Mouse (Mus musculus) neural tube, embryonic 11.5 days (tissue): Measurements from ENCODE around the gene Mecom. TPM values are rescaled to one million over a fixed set of nuclear protein-coding genes. Genes with fewer than 3 reads are reported as not detected.

Experiments used
- ATAC-seq: fragments of 200-750 bp; cut with Nextera tagmentation; 2 replicates; pipeline ENCODE4 v1.8.0; 2017; ENCODE audit warnings: moderate number of reproducible peaks, mild to moderate bottlenecking, moderate TSS enrichment, moderate library complexity; ENCODE audit not compliant: insufficient read depth, low FRiP score, low TSS enrichment
- DNase-seq: peaks from one replicate; pipeline ENCODE4 v3.0.0-alpha.2; 2015; ENCODE audit warnings: low spot score
- H3K27ac ChIP-seq: fragments of 300-500 bp; sonication (generic); 2 replicates; pipeline ENCODE4 v1.5.1; 2014; ENCODE audit warnings: low read depth, mild to moderate bottlenecking, low read length
- H3K27me3 ChIP-seq: fragments of 300-500 bp; sonication (generic); 2 replicates; pipeline ENCODE4 v1.6.1; 2014; ENCODE audit warnings: mild to moderate bottlenecking, low read length, mixed read lengths; ENCODE audit not compliant: control insufficient read depth, insufficient read depth
- H3K36me3 ChIP-seq: fragments of 300-500 bp; sonication (generic); 2 replicates; pipeline ENCODE4 v1.6.1; 2014; ENCODE audit warnings: mild to moderate bottlenecking, low read length, moderate library complexity, mixed read lengths; ENCODE audit not compliant: control insufficient read depth, insufficient read depth
- H3K4me1 ChIP-seq: fragments of 300-500 bp; sonication (generic); 2 replicates; pipeline ENCODE4 v1.6.1; 2014; ENCODE audit warnings: low read length, mixed read lengths; ENCODE audit not compliant: control insufficient read depth, insufficient read depth
- H3K4me2 ChIP-seq: fragments of 300-500 bp; sonication (generic); 2 replicates; pipeline ENCODE4 v1.6.1; 2014; ENCODE audit warnings: low read depth, mild to moderate bottlenecking, moderate library complexity
- H3K4me3 ChIP-seq: fragments of 300-500 bp; sonication (generic); 2 replicates; pipeline ENCODE4 v1.5.1; 2014; ENCODE audit warnings: low read depth, low read length
- H3K9ac ChIP-seq: fragments of 300-500 bp; sonication (generic); 2 replicates; pipeline ENCODE4 v1.6.1; 2014; ENCODE audit warnings: mild to moderate bottlenecking, low read length
- H3K9me3 ChIP-seq: fragments of 300-500 bp; sonication (generic); 2 replicates; pipeline ENCODE4 v1.6.1; 2016; ENCODE audit warnings: low read length; ENCODE audit not compliant: control insufficient read depth
- WGBS: fragments of 180-500 bp; shearing (Covaris S2); extraction: QIAGEN DNeasy Blood & Tissue Kit; methylation state at CpG from one replicate; pipeline ENCODE4 v1.1.7; 2014; 5-methylcytosine and 5-hydroxymethylcytosine counted together
- polyA plus RNA-seq: library from polyadenylated mRNA; unstranded; fragments of >200 nt; fragmentation: Nextera tagmentation; extraction: Ambion mirVana; gene quantifications from 2 replicates; pipeline ENCODE4 v1.2.1, GENCODE M21; 2014

The Mecom gene
- polyA plus RNA-seq, 1 experiment from 2014 or later = 31.8 TPM

- ATAC-seq (no peak), DNase-seq (no peak)
- 60% methylated on average over 5 of the region's 5 CpGs for WGBS
Measured at GRCm38 (mm10) chr3:30187812-30188469, 359.9 kb downstream of the Mecom start.

GRCm38 (mm10) chr3:30181807-30182481, 365.9 kb downstream of the Mecom start:
- no peaks in the 10 kb centered on the region for H3K9me3 ChIP-seq
- H3K4me1 ChIP-seq = no peaks in the 10 kb centered on the region
- H3K4me2 ChIP-seq = no peak overlapping the region
- no peaks in the 10 kb centered on the region for H3K36me3 ChIP-seq
- 85% methylated on average over 8 of the region's 8 CpGs for WGBS
- DNase-seq (no peak), ATAC-seq (no peak)
- H3K9ac ChIP-seq = no peak overlapping the region
- H3K27ac ChIP-seq = no peak overlapping the region
- H3K27me3 ChIP-seq = no peaks in the 10 kb centered on the region
- H3K4me3 ChIP-seq = no peak overlapping the region

More at GRCm38 (mm10) chr3:30187812-30188469, 359.9 kb downstream of the Mecom start:
- Histone ChIP-seq H3K36me3 (no peaks in the 10 kb centered on the region), H3K27me3 (no peaks in the 10 kb centered on the region), H3K27ac (no peak overlapping the region), H3K9ac (no peak overlapping the region), H3K9me3 (no peaks in the 10 kb centered on the region), H3K4me1 (no peaks in the 10 kb centered on the region; the same call in none of the 2 replicates), H3K4me2 (no peak overlapping the region), H3K4me3 (no peak overlapping the region)

GRCm38 (mm10) chr3:30176615-30177014, 371.2 kb downstream of the Mecom start:
- H3K9me3 ChIP-seq = no peaks in the 10 kb centered on the region
- no peak overlapping the region for H3K9ac ChIP-seq
- no peaks in the 10 kb centered on the region for H3K27me3 ChIP-seq
- H3K27ac ChIP-seq = no peak overlapping the region
- H3K4me2 ChIP-seq = no peak overlapping the region
- no peak for DNase-seq
- 88% methylated on average over 5 of the region's 5 CpGs for WGBS
- no peak overlapping the region for H3K4me3 ChIP-seq
- H3K4me1 ChIP-seq = no peaks in the 10 kb centered on the region
- H3K36me3 ChIP-seq = no peaks in the 10 kb centered on the region
- no peak for ATAC-seq

- Histone ChIP-seq H3K27ac (no peak overlapping the region), H3K9ac (no peak overlapping the region), H3K36me3 (no peaks in the 10 kb centered on the region), H3K4me2 (no peak overlapping the region), H3K4me1 (no peaks in the 10 kb centered on the region), H3K27me3 (no peaks in the 10 kb centered on the region), H3K9me3 (no peaks in the 10 kb centered on the region), H3K4me3 (no peak overlapping the region)
- ATAC-seq (no peak), DNase-seq (no peak)
- WGBS = 86% methylated on average over 3 of the region's 3 CpGs
Measured at GRCm38 (mm10) chr3:30173812-30174211, 374.0 kb downstream of the Mecom start.

- Histone ChIP-seq H3K9me3 (no peaks in the 10 kb centered on the region), H3K27ac (no peak overlapping the region), H3K27me3 (no peaks in the 10 kb centered on the region), H3K36me3 (no peaks in the 10 kb centered on the region), H3K4me3 (no peak overlapping the region), H3K4me2 (no peak overlapping the region), H3K4me1 (no peaks in the 10 kb centered on the region), H3K9ac (no peak overlapping the region)
- ATAC-seq = no peak
- 95% methylated on average over 3 of the region's 3 CpGs for WGBS
- DNase-seq = no peak
Measured at GRCm38 (mm10) chr3:30168396-30169186, 379.2 kb downstream of the Mecom start.

GRCm38 (mm10) chr3:30167027-30167426, 380.8 kb downstream of the Mecom start:
- Histone ChIP-seq H3K9ac (no peak overlapping the region), H3K27me3 (no peaks in the 10 kb centered on the region), H3K36me3 (no peaks in the 10 kb centered on the region), H3K4me1 (no peaks in the 10 kb centered on the region), H3K4me2 (no peak overlapping the region), H3K4me3 (no peak overlapping the region), H3K9me3 (no peaks in the 10 kb centered on the region), H3K27ac (no peak overlapping the region)
- ATAC-seq (no peak), DNase-seq (no peak)
- 87% methylated on average over 3 of the region's 3 CpGs for WGBS

- H3K27me3 ChIP-seq = no peaks in the 10 kb centered on the region
- H3K27ac ChIP-seq = no peak overlapping the region
- H3K4me2 ChIP-seq = no peak overlapping the region
- 80% methylated on average over 4 of the region's 4 CpGs for WGBS
- DNase-seq (no peak), ATAC-seq (no peak)
- no peaks in the 10 kb centered on the region for H3K4me1 ChIP-seq
- H3K9me3 ChIP-seq = no peaks in the 10 kb centered on the region
- no peak overlapping the region for H3K9ac ChIP-seq
- H3K36me3 ChIP-seq = no peaks in the 10 kb centered on the region
- no peak overlapping the region for H3K4me3 ChIP-seq
Measured at GRCm38 (mm10) chr3:30164834-30165233, 383.0 kb downstream of the Mecom start.

- Histone ChIP-seq H3K4me3 (no peak overlapping the region), H3K9ac (no peak overlapping the region), H3K4me2 (no peak overlapping the region), H3K9me3 (no peaks in the 10 kb centered on the region), H3K36me3 (no peaks in the 10 kb centered on the region), H3K27ac (no peak overlapping the region), H3K27me3 (no peaks in the 10 kb centered on the region), H3K4me1 (no peaks in the 10 kb centered on the region)
- ATAC-seq = no peak
- WGBS = 79% methylated on average over 4 of the region's 4 CpGs
- no peak for DNase-seq
Measured at GRCm38 (mm10) chr3:30163390-30163789, 384.4 kb downstream of the Mecom start.
